In genomic region chr2:71670882-71671281, GRCm38 (mm10) we compare ENCODE assay signal across 10 mouse cellular contexts.
A peak's percentile ranks its signal among the peaks of the same experiment; 100 is the strongest.
DNase-seq lines count a peak whose midpoint lies in the region; ATAC-seq lines count a peak whose summit lies in the region.
"Had no signal": no experiment of that assay in that cellular context is flagged by ENCODE, and none has a peak within 500 bp of the region (broad histone marks: within the 10 kb centered on the region; RNA-seq: fewer than 3 reads in every experiment).

No protein-coding gene starts in this region.

- H3K4me1 ChIP-seq in limb, embryonic 11.5 days (ENCODE audit: control insufficient read depth, insufficient read depth, low read length) = 0 out of 2 replicates have a peak, but pooled peaks cover 3% of the 10 kb centered on the region
- peaks cover 24% of the 10 kb centered on the region for H3K4me1 ChIP-seq in limb, embryonic 10.5 days
- H3K4me1 ChIP-seq in heart, embryonic 10.5 days = peaks cover 39% of the 10 kb centered on the region

- H3K9me3 ChIP-seq in limb, embryonic 11.5 days (ENCODE audit: control insufficient read depth, low read length) = no peaks in the 10 kb centered on the region
- no peaks in the 10 kb centered on the region for H3K9me3 ChIP-seq in limb, embryonic 10.5 days (replicated peaks)
- no peaks in the 10 kb centered on the region for H3K9me3 ChIP-seq in heart, embryonic 10.5 days

- H3K27me3 ChIP-seq in limb, embryonic 11.5 days (ENCODE audit: control insufficient read depth, insufficient read depth, low read length) = no peaks in the 10 kb centered on the region
- H3K27me3 ChIP-seq in limb, embryonic 10.5 days (ENCODE audit: low read depth, poor library complexity, severe bottlenecking) = no peaks in the 10 kb centered on the region
- H3K27me3 ChIP-seq in heart, embryonic 10.5 days (ENCODE audit: insufficient read depth, poor library complexity, severe bottlenecking) = no peaks in the 10 kb centered on the region

- no peak overlapping the region for H3K9ac ChIP-seq in limb, embryonic 11.5 days (ENCODE audit: low read length)

- WGBS in limb, embryonic 11.5 days = 86% methylated on average over 4 of the region's 4 CpGs
- 85% methylated on average over 4 of the region's 4 CpGs for WGBS in limb, embryonic 10.5 days
- 61% methylated on average over 4 of the region's 4 CpGs for WGBS in heart, embryonic 10.5 days

- DNase-seq in limb, embryonic 11.5 days (ENCODE audit: low spot score) = no peak
- no peak for DNase-seq in limb, embryonic 10.5 days (ENCODE audit: low spot score)
- DNase-seq in heart, embryonic 10.5 days (ENCODE audit: low spot score) = no peak
- peak; percentile 72 for DNase-seq in kidney, postnatal 10 days
- no peak for DNase-seq in thymus, postnatal 0 days (ENCODE audit: low spot score)
- DNase-seq in B cell, adult 2 months = no peak
- no peak for DNase-seq in thymus, postnatal 14 days
- DNase-seq: embryo, embryonic 11 days had no signal

- no peak for ATAC-seq in limb, embryonic 11.5 days (ENCODE audit: insufficient number of reproducible peaks, low FRiP score, low TSS enrichment, low read depth)
- peak; percentile 42; the same call in 1 of the 2 replicates for ATAC-seq in megakaryocyte progenitor cell, adult 5-6 weeks (replicated peaks; ENCODE audit: poor library complexity)
- ATAC-seq: activated CD4-positive, CD25-positive, alpha-beta regulatory T cell, adult 4 months had no signal

- no peak overlapping the region for H3K4me3 ChIP-seq in limb, embryonic 11.5 days (ENCODE audit: low read depth, low read length)
- H3K4me3 ChIP-seq in limb, embryonic 10.5 days = no peak overlapping the region
- no peak overlapping the region for H3K4me3 ChIP-seq in heart, embryonic 10.5 days

- no peak overlapping the region for H3K4me2 ChIP-seq in limb, embryonic 11.5 days (ENCODE audit: low read depth, severe bottlenecking)

- 0 out of 2 replicates have a peak overlapping the region, but pooled peaks have one; percentile 8 for H3K27ac ChIP-seq in limb, embryonic 11.5 days (replicated peaks; ENCODE audit: low read depth, low read length)
- H3K27ac ChIP-seq in limb, embryonic 10.5 days = no peak overlapping the region; the same call in 1 of the 2 replicates
- peak overlapping the region; percentile 56; the same call in 1 of the 2 replicates for H3K27ac ChIP-seq in heart, embryonic 10.5 days

- H3K36me3 ChIP-seq in limb, embryonic 11.5 days (ENCODE audit: control insufficient read depth, insufficient read depth, low read length) = no peaks in the 10 kb centered on the region
- no peaks in the 10 kb centered on the region for H3K36me3 ChIP-seq in limb, embryonic 10.5 days
- H3K36me3 ChIP-seq in heart, embryonic 10.5 days = no peaks in the 10 kb centered on the region
